Comparison of ENCODE assay signal across 7 mouse cellular contexts in the genomic region with DNA sequence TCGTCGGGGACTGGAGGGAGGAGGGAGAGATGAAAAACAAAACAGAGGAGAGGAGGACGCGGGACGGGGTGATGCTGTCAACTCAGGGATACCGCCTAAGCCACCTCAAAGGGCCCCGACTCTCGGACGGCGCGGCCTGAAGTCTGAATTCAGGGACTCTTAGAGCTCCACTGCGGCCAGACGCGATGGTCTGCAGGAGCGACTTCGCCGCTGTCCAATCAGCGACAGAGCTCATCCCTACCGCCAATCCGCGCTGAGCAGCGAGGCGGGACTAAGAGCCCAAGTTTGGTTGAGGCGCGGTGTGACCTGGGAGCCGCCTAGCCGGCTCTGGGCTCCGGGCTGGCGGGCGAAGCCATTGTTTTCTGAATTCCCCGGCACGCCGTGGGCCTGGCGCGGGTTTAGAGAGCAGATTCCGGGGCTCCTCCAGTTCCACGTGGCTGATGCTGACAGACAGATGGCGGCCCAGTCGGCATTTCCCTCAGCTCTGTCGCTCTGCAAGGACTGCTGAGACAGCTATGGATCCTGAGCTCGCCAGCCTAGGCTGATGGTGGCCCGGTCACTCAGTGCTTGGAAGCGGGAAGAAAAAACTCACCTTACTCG. TPM values are rescaled to one million over a fixed set of nuclear protein-coding genes. Genes with fewer than 3 reads are reported as not detected.
A peak's percentile ranks its signal among the peaks of the same experiment; 100 is the strongest.
DNase-seq lines count a peak whose midpoint lies in the region; ATAC-seq lines count a peak whose summit lies in the region.

No protein-coding gene starts in this region.

- DNase-seq in adrenal gland, adult 8-10 months: peak; percentile 96
- DNase-seq in embryo, embryonic 9.5 days (ENCODE audit: extremely low spot score): peak; percentile 96
- DNase-seq in gastrocnemius, postnatal 4 days (ENCODE audit: low spot score in 2 of 2): peak; percentile 91 to 97
- DNase-seq in left cerebral cortex, postnatal 36 days (ENCODE audit: low spot score in 2 of 2): peak; percentile 97 to 98
- DNase-seq in midbrain, embryonic 11.5 days (ENCODE audit: low spot score, missing footprints): peak; percentile 99
- DNase-seq in skeletal muscle tissue, adult 2 months (ENCODE audit: low read depth, low spot score): peak; percentile 98

- no peaks in the 10 kb centered on the region for H3K27me3 ChIP-seq in intestine, embryonic 16.5 days (replicated peaks; ENCODE audit: control insufficient read depth, insufficient read depth, low read length)
- no peaks in the 10 kb centered on the region for H3K27me3 ChIP-seq in midbrain, embryonic 11.5 days (ENCODE audit: control insufficient read depth, insufficient read depth, low read length)

- H3K9me3 ChIP-seq in intestine, embryonic 16.5 days (ENCODE audit: control insufficient read depth, low read length): no peaks in the 10 kb centered on the region
- H3K9me3 ChIP-seq in midbrain, embryonic 11.5 days (ENCODE audit: control insufficient read depth, low read length): no peaks in the 10 kb centered on the region

- peaks cover 6% of the 10 kb centered on the region; the same call in 1 of the 2 replicates for H3K4me1 ChIP-seq in intestine, embryonic 16.5 days (ENCODE audit: control insufficient read depth, insufficient read depth, low read length)
- H3K4me1 ChIP-seq in midbrain, embryonic 11.5 days (ENCODE audit: control insufficient read depth, insufficient read depth, low read length): peaks cover 6% of the 10 kb centered on the region

- no peaks in the 10 kb centered on the region for H3K36me3 ChIP-seq in intestine, embryonic 16.5 days (ENCODE audit: control insufficient read depth, insufficient read depth, low read length)
- no peaks in the 10 kb centered on the region for H3K36me3 ChIP-seq in midbrain, embryonic 11.5 days (ENCODE audit: control insufficient read depth, insufficient read depth, low read length)

- peak overlapping the region; percentile 68 for H3K4me3 ChIP-seq in intestine, embryonic 16.5 days (ENCODE audit: low read length)
- H3K4me3 ChIP-seq in midbrain, embryonic 11.5 days (ENCODE audit: low read depth, low read length): peak overlapping the region; percentile 69

- intact Hi-C loops in left cerebral cortex, postnatal 36 days (cut with DNase I): loop anchor here (1.0 to 5.0 kb wide), 2 partner anchors 35 to 39 kb away; a partner anchor contains a TSS

- WGBS in intestine, embryonic 16.5 days: under 1% methylated on average over 44 of the region's 44 CpGs
- WGBS in midbrain, embryonic 11.5 days: 1% methylated on average over 44 of the region's 44 CpGs

- H3K27ac ChIP-seq in intestine, embryonic 16.5 days (ENCODE audit: low read length): peak overlapping the region; percentile 92
- H3K27ac ChIP-seq in midbrain, embryonic 11.5 days (ENCODE audit: low read depth, low read length): peak overlapping the region; percentile 96

- peak; percentile 100 for ATAC-seq in intestine, embryonic 16.5 days
- ATAC-seq in midbrain, embryonic 11.5 days (ENCODE audit: low FRiP score): peak; percentile 99

- peak overlapping the region; percentile 92 for H3K4me2 ChIP-seq in intestine, embryonic 16.5 days (ENCODE audit: low read depth, low read length)
- H3K4me2 ChIP-seq in midbrain, embryonic 11.5 days: peak overlapping the region; percentile 77

- peak overlapping the region; percentile 91 for H3K9ac ChIP-seq in intestine, embryonic 16.5 days (ENCODE audit: low read depth, low read length)
- peak overlapping the region; percentile 95 for H3K9ac ChIP-seq in midbrain, embryonic 11.5 days (ENCODE audit: low read length)

RNA-seq across cellular contexts. Expression of a gene that starts 39.8 kb away (rescaled TPM):
- 100 to 1,000 TPM; 727 to 811 (median 783) TPM for total RNA-seq in adrenal gland, adult 8-10 months (2022)
- total RNA-seq in gastrocnemius, postnatal 4 days (2021): 100 to 1,000 TPM; 807 to 882 TPM
- polyA plus RNA-seq in intestine, embryonic 16.5 days (2015; fragmentation: Nextera tagmentation; extraction: Ambion mirVana): 621 and 629 TPM in 2 replicates
- total RNA-seq in left cerebral cortex, postnatal 36 days (2021): 100 to 1,000 TPM; 631 to 651 TPM
- 2,057 and 2,255 TPM in 2 replicates for polyA plus RNA-seq in midbrain, embryonic 11.5 days (2014; fragmentation: Nextera tagmentation; extraction: Ambion mirVana)

Comparison
In these comparisons a context has a peak if more than half of its experiments do, and no peak if none do; other contexts are left out.
1. Peak in every context shown above with its lines: DNase-seq, ATAC-seq, H3K4me3 ChIP-seq and H3K27ac ChIP-seq.